Mouse (Mus musculus) CH12.LX (cell line): ENCODE measurements around the gene S100a6.

Source experiments
- CTCF ChIP-seq, 2 experiments: IDR thresholded peaks in 1 of 2; conservative IDR thresholded peaks in 1 of 2; 2 replicates each; pipeline ENCODE4 v1.5.1; 2011 to 2012; ENCODE audit warnings: low read depth in 2 of 2, low read length in 2 of 2, improper control_type of control experiment in 1 of 2, inconsistent platforms in 1 of 2, mild to moderate bottlenecking in 1 of 2, moderate library complexity in 1 of 2
- E2F4 ChIP-seq: IDR thresholded peaks from 2 replicates; pipeline ENCODE4 v1.6.1; 2011; ENCODE audit warnings: low read depth, low read length, improper control_type of control experiment; ENCODE audit not compliant: insufficient replicate concordance
- ETS1 ChIP-seq: conservative IDR thresholded peaks from 2 replicates; pipeline ENCODE4 v1.6.1; 2012; ENCODE audit warnings: low read depth, mild to moderate bottlenecking, inconsistent platforms, low read length, improper control_type of control experiment, moderate library complexity
- MAX ChIP-seq: IDR thresholded peaks from 2 replicates; pipeline ENCODE4 v1.6.1; 2011; ENCODE audit warnings: low read length, improper control_type of control experiment
- RAD21 ChIP-seq: IDR thresholded peaks from 2 replicates; pipeline ENCODE4 v1.6.1; 2011; ENCODE audit warnings: low read depth, mild to moderate bottlenecking, low read length, improper control_type of control experiment, moderate library complexity
- TBP ChIP-seq: conservative IDR thresholded peaks from 2 replicates; pipeline ENCODE4 v1.6.1; 2011; ENCODE audit warnings: low read depth, low read length, improper control_type of control experiment
- USF2 ChIP-seq: conservative IDR thresholded peaks from 2 replicates; pipeline ENCODE4 v1.6.1; 2011; ENCODE audit warnings: low read depth, low read length, improper control_type of control experiment
- ZC3H11A ChIP-seq: IDR thresholded peaks from 2 replicates; pipeline ENCODE4 v1.6.1; 2012; ENCODE audit warnings: low read depth, mild to moderate bottlenecking, inconsistent platforms, low read length, improper control_type of control experiment

DNA sequence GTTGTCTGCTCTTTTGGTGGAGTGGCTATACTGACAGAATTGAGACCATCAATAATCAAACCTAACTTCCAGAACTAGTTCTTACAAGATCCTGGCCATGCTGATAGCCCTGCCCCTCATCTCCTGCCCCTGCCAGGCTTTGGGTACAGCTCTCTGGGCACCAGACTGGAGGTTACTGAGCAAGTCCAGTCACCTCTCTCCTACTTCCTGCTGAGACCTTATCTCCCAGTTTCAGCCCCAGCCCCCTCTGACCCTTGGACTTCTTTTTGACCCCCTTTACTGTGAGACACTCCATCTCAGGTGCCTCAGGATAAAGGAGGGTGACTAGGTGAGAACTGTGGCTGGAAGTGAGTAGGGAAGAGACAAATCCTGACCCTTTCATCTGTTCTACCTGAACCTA lies 3.6 kb upstream of the S100a6 start:
- no peak for TF ChIP-seq ZC3H11A
- no peak for TF ChIP-seq MAX
- no peak for TF ChIP-seq USF2
- TF ChIP-seq TBP = no peak
- no peak for TF ChIP-seq E2F4
- no peak for TF ChIP-seq RAD21
- no peak for TF ChIP-seq CTCF (conservative IDR thresholded peaks at IDR 0.05 in 1 of 2, IDR thresholded peaks at IDR 0.05 in 1 of 2; ENCODE audit: low read depth in 2 of 2, low read length in 2 of 2)
- TF ChIP-seq ETS1 = no peak
